Mouse (Mus musculus): ENCODE measurements at regions not wholly inside any gene's neighbourhood (a gene's known extent, or its start where the extent isn't known, plus 50 kb on each side); places are given as distances from the start of the nearest gene placed in this dataset.
A peak's percentile ranks its signal among the peaks of the same experiment; 100 is the strongest.

DNA sequence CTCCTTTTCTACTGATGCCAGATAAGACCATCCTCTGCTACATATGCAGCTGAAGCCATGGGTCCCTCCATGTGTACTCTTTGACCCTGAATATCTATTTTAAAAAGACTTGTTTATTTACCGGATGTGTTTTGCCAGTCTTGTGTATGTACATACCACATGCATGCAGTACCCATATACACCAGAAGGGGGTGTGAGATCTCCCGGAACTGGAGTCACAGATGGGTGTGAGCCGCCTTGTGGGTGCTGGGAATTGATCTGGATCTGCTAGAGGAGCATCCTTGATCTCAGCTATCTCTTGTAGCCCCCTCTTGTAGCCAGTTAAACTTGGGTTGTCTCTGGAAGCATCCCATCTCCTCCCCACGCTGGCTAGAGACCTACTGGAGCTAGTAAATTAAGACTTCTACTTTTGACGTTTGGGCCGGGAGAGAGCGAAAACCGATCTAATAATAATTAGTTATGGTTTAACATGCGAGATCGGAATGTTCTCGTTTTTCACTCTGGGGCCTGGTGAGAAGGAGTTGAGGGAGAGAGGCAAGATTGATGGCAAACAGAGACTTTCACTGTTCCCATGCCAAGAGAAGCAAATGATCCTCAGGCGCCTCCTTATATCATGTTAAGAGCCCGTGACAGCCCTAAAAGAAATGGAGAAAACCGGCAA is 77.6 kb downstream of the Gas1 start:
- WGBS = 64% methylated on average over 14 of the region's 14 CpGs
- H3K4me3 ChIP-seq (ENCODE audit: low read length) = no peak overlapping the region

DNA sequence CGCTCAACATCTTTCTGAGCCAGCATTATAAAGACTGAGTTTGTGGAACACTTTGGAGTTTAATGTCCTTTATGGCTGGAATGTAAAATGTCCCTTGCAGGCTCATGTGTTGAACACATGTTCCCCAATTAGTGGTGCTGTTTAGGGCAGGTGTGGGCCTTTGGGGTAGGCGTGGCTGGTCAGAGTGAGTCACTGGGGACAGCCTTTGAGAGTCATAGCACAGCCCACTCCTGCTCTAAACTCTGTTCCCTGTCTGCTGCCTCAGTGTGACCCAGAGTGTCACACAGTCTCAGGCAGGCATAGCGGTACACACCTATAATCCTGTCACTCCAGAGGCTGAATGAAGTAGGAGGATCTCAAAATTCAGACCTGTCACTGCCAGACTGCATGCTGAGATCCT is 78.8 kb downstream of the Gas1 start:
- WGBS = 83% methylated on average over 3 of the region's 3 CpGs
- H3K27ac ChIP-seq (ENCODE audit: low read length) = no peak overlapping the region

More for the DNA sequence above, 77.6 kb downstream of the Gas1 start:
- Histone ChIP-seq H3K27me3 (replicated peaks; ENCODE audit: control insufficient read depth, insufficient read depth, low read length) (no peaks in the 10 kb centered on the region), H3K36me3 (ENCODE audit: control insufficient read depth, insufficient read depth, low read length) (no peaks in the 10 kb centered on the region), H3K4me1 (ENCODE audit: control insufficient read depth, insufficient read depth, low read length) (no peaks in the 10 kb centered on the region), H3K4me2 (ENCODE audit: low read depth, low read length) (no peak overlapping the region), H3K9me3 (ENCODE audit: control insufficient read depth, low read length) (no peaks in the 10 kb centered on the region), H3K9ac (ENCODE audit: low read depth, low read length) (no peak overlapping the region), H3K27ac (ENCODE audit: low read length) (peak overlapping the region; percentile 10; the same call in 1 of the 2 replicates)
- ATAC-seq = peak; percentile 70

DNA sequence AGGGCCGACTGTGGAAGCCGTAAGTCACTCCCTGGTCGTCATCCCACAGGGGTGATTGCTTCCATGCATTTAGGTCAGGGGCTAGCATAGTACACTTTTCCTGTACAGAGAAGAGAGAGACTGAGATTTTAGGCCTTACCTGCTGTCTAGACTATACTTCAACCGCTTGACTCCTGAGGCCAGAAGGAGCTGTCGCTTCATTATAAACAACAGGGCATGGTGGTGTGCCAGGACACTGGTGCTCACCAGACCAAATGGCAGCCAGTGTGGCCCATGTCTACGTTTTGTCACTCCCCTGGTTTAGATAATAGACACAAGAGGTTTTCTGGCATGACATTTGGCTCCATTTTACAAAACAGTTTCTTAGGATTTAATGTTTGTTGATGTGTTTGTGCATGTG is 79.4 kb downstream of the Gas1 start:
- WGBS = 61% methylated on average over 6 of the region's 6 CpGs
- Histone ChIP-seq H3K4me1 (ENCODE audit: control insufficient read depth, insufficient read depth, low read length) (no peaks in the 10 kb centered on the region), H3K9ac (ENCODE audit: low read depth, low read length) (no peak overlapping the region), H3K9me3 (ENCODE audit: control insufficient read depth, low read length) (no peaks in the 10 kb centered on the region), H3K27ac (ENCODE audit: low read length) (no peak overlapping the region), H3K27me3 (replicated peaks; ENCODE audit: control insufficient read depth, insufficient read depth, low read length) (no peaks in the 10 kb centered on the region), H3K4me2 (ENCODE audit: low read depth, low read length) (no peak overlapping the region), H3K36me3 (ENCODE audit: control insufficient read depth, insufficient read depth, low read length) (no peaks in the 10 kb centered on the region), H3K4me3 (ENCODE audit: low read length) (no peak overlapping the region)
- ATAC-seq = no peak

More for the DNA sequence above, 78.8 kb downstream of the Gas1 start:
- ATAC-seq = no peak
- Histone ChIP-seq H3K4me2 (ENCODE audit: low read depth, low read length) (no peak overlapping the region), H3K4me1 (ENCODE audit: control insufficient read depth, insufficient read depth, low read length) (no peaks in the 10 kb centered on the region), H3K4me3 (ENCODE audit: low read length) (no peak overlapping the region), H3K27me3 (replicated peaks; ENCODE audit: control insufficient read depth, insufficient read depth, low read length) (no peaks in the 10 kb centered on the region), H3K9ac (ENCODE audit: low read depth, low read length) (no peak overlapping the region), H3K36me3 (ENCODE audit: control insufficient read depth, insufficient read depth, low read length) (no peaks in the 10 kb centered on the region), H3K9me3 (ENCODE audit: control insufficient read depth, low read length) (no peaks in the 10 kb centered on the region)

DNA sequence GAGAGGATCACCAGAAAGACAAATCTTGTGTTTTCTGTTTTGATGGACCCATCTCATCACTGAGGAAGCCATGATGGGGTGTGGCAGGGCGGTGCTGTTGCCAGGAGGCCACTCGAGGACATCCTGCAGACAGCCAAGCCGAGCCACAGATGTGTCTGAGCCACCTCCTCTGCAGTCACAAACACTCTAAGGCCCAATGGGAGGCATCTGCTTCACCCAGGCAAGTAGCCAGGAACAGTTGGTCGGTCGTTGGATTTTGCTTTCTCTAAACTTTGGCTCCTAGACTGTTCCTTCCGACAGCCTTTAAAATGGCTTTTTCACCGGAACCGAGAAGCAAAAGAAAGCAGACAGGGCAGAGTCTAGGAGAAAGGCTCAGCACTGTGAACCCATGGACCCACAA is 90.5 kb downstream of the Gas1 start:
- no peak overlapping the region for H3K27ac ChIP-seq (ENCODE audit: low read length)
- H3K36me3 ChIP-seq (ENCODE audit: control insufficient read depth, insufficient read depth, low read length) = no peaks in the 10 kb centered on the region
- no peaks in the 10 kb centered on the region for H3K27me3 ChIP-seq (replicated peaks; ENCODE audit: control insufficient read depth, insufficient read depth, low read length)
- H3K9me3 ChIP-seq (ENCODE audit: control insufficient read depth, low read length) = no peaks in the 10 kb centered on the region; the same call in 1 of the 2 replicates
- 74% methylated on average over 8 of the region's 8 CpGs for WGBS
- H3K9ac ChIP-seq (ENCODE audit: low read depth, low read length) = no peak overlapping the region
- no peak overlapping the region for H3K4me3 ChIP-seq (ENCODE audit: low read length)
- H3K4me1 ChIP-seq (ENCODE audit: control insufficient read depth, insufficient read depth, low read length) = no peaks in the 10 kb centered on the region
- H3K4me2 ChIP-seq (ENCODE audit: low read depth, low read length) = no peak overlapping the region
- no peak for ATAC-seq

DNA sequence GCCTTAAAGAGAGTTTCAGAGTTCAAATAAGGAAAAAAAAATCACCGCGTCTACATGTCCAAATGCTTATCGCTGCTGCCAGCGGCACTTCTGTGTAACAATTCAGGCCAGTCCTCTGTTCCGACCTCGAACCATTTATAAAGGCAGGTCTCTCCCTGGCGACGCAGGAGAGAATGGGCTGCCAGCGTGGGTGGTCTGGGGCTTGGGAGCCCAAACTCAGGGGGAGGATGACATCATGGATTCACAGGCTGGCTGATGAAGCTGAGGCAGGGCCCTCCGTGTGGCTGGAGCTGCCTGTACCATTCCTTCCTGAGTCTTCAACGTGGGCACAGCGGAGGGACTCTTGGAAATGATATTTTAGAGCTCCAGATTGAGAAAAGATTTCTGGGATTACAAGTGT is 92.2 kb downstream of the Gas1 start:
- Histone ChIP-seq H3K36me3 (ENCODE audit: control insufficient read depth, insufficient read depth, low read length) (no peaks in the 10 kb centered on the region), H3K9me3 (ENCODE audit: control insufficient read depth, low read length) (no peaks in the 10 kb centered on the region; the same call in 1 of the 2 replicates), H3K9ac (ENCODE audit: low read depth, low read length) (no peak overlapping the region), H3K4me1 (ENCODE audit: control insufficient read depth, insufficient read depth, low read length) (no peaks in the 10 kb centered on the region), H3K4me3 (ENCODE audit: low read length) (no peak overlapping the region), H3K27me3 (replicated peaks; ENCODE audit: control insufficient read depth, insufficient read depth, low read length) (no peaks in the 10 kb centered on the region), H3K4me2 (ENCODE audit: low read depth, low read length) (no peak overlapping the region), H3K27ac (ENCODE audit: low read length) (no peak overlapping the region)
- peak; percentile 42; the same call in 1 of the 2 replicates for ATAC-seq
- WGBS = 29% methylated on average over 12 of the region's 12 CpGs

DNA sequence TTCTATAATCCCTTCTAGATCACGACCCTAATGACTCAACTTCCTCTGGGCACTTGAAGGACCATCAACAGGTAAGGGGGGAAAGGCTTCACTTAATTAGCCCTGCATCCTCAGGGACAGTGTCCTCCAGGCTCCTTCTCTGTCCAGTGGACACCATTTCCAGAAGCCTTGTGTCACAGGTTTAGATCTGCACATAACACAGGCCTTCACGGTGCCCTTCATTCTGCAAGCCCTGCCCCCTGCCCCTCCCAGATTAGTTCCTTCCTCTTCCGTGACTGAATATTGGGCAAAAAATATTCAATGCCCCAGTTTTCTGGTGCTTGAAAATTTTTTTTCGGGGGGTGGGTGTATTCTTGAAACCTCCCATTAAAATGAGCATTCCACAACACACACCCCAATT is 92.9 kb downstream of the Gas1 start:
- no peaks in the 10 kb centered on the region for H3K36me3 ChIP-seq (ENCODE audit: control insufficient read depth, insufficient read depth, low read length)
- ATAC-seq = no peak
- 0 out of 2 replicates have a peak overlapping the region, but pooled peaks have one; percentile 6 for H3K27ac ChIP-seq (ENCODE audit: low read length)

DNA sequence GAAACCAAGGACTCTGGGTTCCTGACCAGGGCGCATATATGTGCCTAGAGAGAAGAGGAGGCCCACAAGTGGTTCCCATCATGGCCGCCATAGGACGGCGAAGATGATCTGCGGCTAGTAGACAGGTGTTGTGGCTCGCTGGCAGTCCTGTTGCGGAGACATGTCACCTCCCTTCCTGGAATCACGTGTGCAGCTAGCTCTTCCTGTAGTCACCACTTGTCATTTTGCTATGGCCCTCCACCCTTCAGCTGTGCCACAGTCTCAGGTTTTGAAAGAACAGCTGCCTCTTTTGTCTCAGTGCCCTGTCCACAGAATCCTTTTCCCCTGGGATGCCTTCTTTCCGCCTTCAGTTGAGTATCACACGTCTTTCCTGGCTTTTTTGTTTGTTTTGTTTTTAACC is 97.1 kb downstream of the Gas1 start:
- Histone ChIP-seq H3K9ac (ENCODE audit: low read depth, low read length) (no peak overlapping the region), H3K4me1 (ENCODE audit: control insufficient read depth, insufficient read depth, low read length) (no peaks in the 10 kb centered on the region), H3K4me3 (ENCODE audit: low read length) (no peak overlapping the region), H3K36me3 (ENCODE audit: control insufficient read depth, insufficient read depth, low read length) (no peaks in the 10 kb centered on the region), H3K4me2 (ENCODE audit: low read depth, low read length) (no peak overlapping the region), H3K9me3 (ENCODE audit: control insufficient read depth, low read length) (no peaks in the 10 kb centered on the region), H3K27me3 (replicated peaks; ENCODE audit: control insufficient read depth, insufficient read depth, low read length) (no peaks in the 10 kb centered on the region), H3K27ac (ENCODE audit: low read length) (no peak overlapping the region)
- WGBS = 86% methylated on average over 10 of the region's 10 CpGs
- no peak for ATAC-seq

More for the DNA sequence above, 92.9 kb downstream of the Gas1 start:
- Histone ChIP-seq H3K4me2 (ENCODE audit: low read depth, low read length) (no peak overlapping the region), H3K9me3 (ENCODE audit: control insufficient read depth, low read length) (no peaks in the 10 kb centered on the region), H3K4me1 (ENCODE audit: control insufficient read depth, insufficient read depth, low read length) (no peaks in the 10 kb centered on the region), H3K27me3 (replicated peaks; ENCODE audit: control insufficient read depth, insufficient read depth, low read length) (no peaks in the 10 kb centered on the region), H3K9ac (ENCODE audit: low read depth, low read length) (no peak overlapping the region), H3K4me3 (ENCODE audit: low read length) (no peak overlapping the region)
- WGBS = 64% methylated on average over 4 of the region's 4 CpGs

DNA sequence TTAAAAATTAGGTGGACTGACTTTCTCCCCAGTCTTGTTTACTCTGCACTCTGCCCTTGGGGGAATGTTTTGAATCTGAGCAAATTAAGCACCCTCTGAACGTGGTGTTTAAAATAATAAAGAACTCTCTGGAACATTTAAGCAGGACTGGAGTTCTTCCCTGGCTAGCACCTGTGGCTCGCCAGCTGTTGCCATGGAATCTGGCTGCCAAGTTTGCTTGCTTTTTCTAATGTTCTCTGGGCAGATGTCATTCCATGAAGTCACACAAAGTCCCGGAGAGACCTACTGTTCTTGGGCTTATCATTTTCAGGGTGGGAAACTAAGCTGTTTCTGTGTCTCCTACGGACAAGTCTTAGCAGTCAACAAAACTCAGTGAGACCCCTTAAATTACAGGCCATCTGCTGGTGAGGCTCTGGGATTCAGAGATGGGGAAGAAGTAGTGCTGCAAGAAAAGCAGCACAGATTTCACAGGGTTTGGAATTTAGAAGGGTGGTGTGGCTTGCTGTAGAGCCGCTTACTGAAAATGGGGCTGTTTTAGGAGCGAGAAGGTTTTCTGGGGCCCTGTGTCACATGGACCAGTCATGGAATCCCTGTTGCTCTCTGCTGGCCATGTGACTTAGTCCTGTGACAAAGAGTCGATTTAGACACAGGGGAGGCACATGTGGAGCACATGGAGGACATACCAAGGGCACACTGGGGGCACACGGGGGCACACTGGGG is 98.7 kb downstream of the Gas1 start:
- H3K4me1 ChIP-seq (ENCODE audit: control insufficient read depth, insufficient read depth, low read length) = no peaks in the 10 kb centered on the region
- no peaks in the 10 kb centered on the region for H3K9me3 ChIP-seq (ENCODE audit: control insufficient read depth, low read length)
- no peaks in the 10 kb centered on the region for H3K36me3 ChIP-seq (ENCODE audit: control insufficient read depth, insufficient read depth, low read length)
- H3K27me3 ChIP-seq (replicated peaks; ENCODE audit: control insufficient read depth, insufficient read depth, low read length) = no peaks in the 10 kb centered on the region
- WGBS = 65% methylated on average over 8 of the region's 8 CpGs
- H3K4me3 ChIP-seq (ENCODE audit: low read length) = no peak overlapping the region
- H3K4me2 ChIP-seq (ENCODE audit: low read depth, low read length) = no peak overlapping the region
- no peak overlapping the region for H3K27ac ChIP-seq (ENCODE audit: low read length)
- no peak for ATAC-seq
- H3K9ac ChIP-seq (ENCODE audit: low read depth, low read length) = no peak overlapping the region

DNA sequence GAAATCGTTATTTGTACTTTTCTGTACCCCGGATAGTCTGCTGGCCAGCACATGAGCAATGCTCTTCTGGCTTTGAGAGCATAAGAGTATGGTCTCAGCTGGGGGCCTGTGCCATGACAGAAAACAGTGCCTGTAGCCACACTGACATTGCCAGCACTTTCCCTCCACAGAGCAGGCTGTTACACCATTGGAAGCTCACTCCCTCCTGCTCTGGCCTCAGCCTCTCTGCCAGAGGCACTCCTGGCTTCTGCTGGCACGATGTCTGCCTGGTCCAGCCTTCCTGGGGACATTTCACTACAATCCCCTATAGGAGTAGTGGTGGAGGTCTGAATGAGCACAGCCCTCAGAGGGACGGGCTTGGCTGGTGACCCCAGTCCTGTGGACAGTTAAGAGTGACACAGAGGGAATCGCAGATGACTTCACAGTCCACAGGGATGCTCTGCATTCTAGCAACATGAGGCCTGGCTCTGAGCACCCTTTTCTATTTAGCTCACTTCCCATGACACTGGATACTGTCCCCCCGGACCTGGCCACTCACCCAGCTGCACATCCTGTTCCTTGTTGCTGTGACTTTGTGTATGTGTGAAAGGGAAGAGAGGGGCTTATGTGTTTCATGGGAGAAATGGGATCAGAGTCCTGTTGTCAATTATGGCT is 100.9 kb downstream of the Gas1 start:
- no peaks in the 10 kb centered on the region for H3K27me3 ChIP-seq (replicated peaks; ENCODE audit: control insufficient read depth, insufficient read depth, low read length)
- no peak overlapping the region for H3K9ac ChIP-seq (ENCODE audit: low read depth, low read length)
- no peak overlapping the region for H3K4me2 ChIP-seq (ENCODE audit: low read depth, low read length)
- ATAC-seq = no peak
- no peak overlapping the region for H3K4me3 ChIP-seq (ENCODE audit: low read length)
- no peaks in the 10 kb centered on the region for H3K36me3 ChIP-seq (ENCODE audit: control insufficient read depth, insufficient read depth, low read length)
- 56% methylated on average over 6 of the region's 6 CpGs for WGBS
- H3K9me3 ChIP-seq (ENCODE audit: control insufficient read depth, low read length) = no peaks in the 10 kb centered on the region
- H3K4me1 ChIP-seq (ENCODE audit: control insufficient read depth, insufficient read depth, low read length) = no peaks in the 10 kb centered on the region
- no peak overlapping the region for H3K27ac ChIP-seq (ENCODE audit: low read length)
